Mouse (Mus musculus): ENCODE results near the gene Prelid1.
A peak's percentile ranks its signal among the peaks of the same experiment; 100 is the strongest.

Gene Prelid1

GRCm38 (mm10) chr13:55319931-55320533 is at the start of gene Prelid1:
TSS of gene Prelid1 (plus strand) at chr13:55320500.
- DNase-seq (ENCODE audit: low spot score in 2 of 2), result no peak

GRCm38 (mm10) chr13:55277203-55277602 is 43.1 kb upstream of the Prelid1 start:
- no peak for DNase-seq (ENCODE audit: low spot score in 2 of 2)

- no peak for DNase-seq (ENCODE audit: low spot score in 2 of 2)
These were observed 42.7 kb upstream of the Prelid1 start for GRCm38 (mm10) chr13:55277646-55278045.

- no peak for DNase-seq (ENCODE audit: low spot score in 2 of 2)
These were observed 31.4 kb upstream of the Prelid1 start for GRCm38 (mm10) chr13:55288854-55289253.

- DNase-seq (ENCODE audit: low spot score in 2 of 2), result no peak
These were observed 23.5 kb upstream of the Prelid1 start for GRCm38 (mm10) chr13:55296760-55297159.

- no peak for DNase-seq (ENCODE audit: low spot score in 2 of 2)
These were observed 19.4 kb upstream of the Prelid1 start for GRCm38 (mm10) chr13:55300913-55301312.

GRCm38 (mm10) chr13:55312028-55312630 is 8.2 kb upstream of the Prelid1 start:
- no peak for DNase-seq (ENCODE audit: low spot score in 2 of 2)

GRCm38 (mm10) chr13:55313051-55313450 is 7.2 kb upstream of the Prelid1 start:
- no peak for DNase-seq (ENCODE audit: low spot score in 2 of 2)

GRCm38 (mm10) chr13:55314891-55315412 is 5.3 kb upstream of the Prelid1 start:
- DNase-seq (ENCODE audit: low spot score in 2 of 2), result no peak

- no peak for DNase-seq (ENCODE audit: low spot score in 2 of 2)
These were observed 1.9 kb upstream of the Prelid1 start for GRCm38 (mm10) chr13:55318351-55318750.

GRCm38 (mm10) chr13:55321434-55322129 is 1.3 kb downstream of the Prelid1 start, which contains the start of gene Rab24:
TSS of gene Rab24 (minus strand) at chr13:55321946.
- DNase-seq (ENCODE audit: low spot score in 2 of 2), result peak; percentile 76 to 84

GRCm38 (mm10) chr13:55322130-55322825 is 2.0 kb downstream of the Prelid1 start:
- no peak for DNase-seq (ENCODE audit: low spot score in 2 of 2)

- DNase-seq (ENCODE audit: low spot score in 2 of 2), result no peak
These were observed 5.3 kb downstream of the Prelid1 start for GRCm38 (mm10) chr13:55325596-55325995.

- DNase-seq (ENCODE audit: low spot score in 2 of 2), result no peak
These were observed 6.9 kb downstream of the Prelid1 start for GRCm38 (mm10) chr13:55327169-55327568.

GRCm38 (mm10) chr13:55327633-55328032 is 7.3 kb downstream of the Prelid1 start:
- peak; percentile 87 to 91 for DNase-seq (ENCODE audit: low spot score in 2 of 2)

GRCm38 (mm10) chr13:55328171-55328570 is 7.9 kb downstream of the Prelid1 start:
- no peak for DNase-seq (ENCODE audit: low spot score in 2 of 2)

- DNase-seq (ENCODE audit: low spot score in 2 of 2), result no peak
These were observed 8.3 kb downstream of the Prelid1 start for GRCm38 (mm10) chr13:55328641-55329040.

- peak in 1 of 2 experiments; percentile 15 for DNase-seq (ENCODE audit: low spot score in 2 of 2)
These were observed 8.9 kb downstream of the Prelid1 start for GRCm38 (mm10) chr13:55329109-55329682.

- peak; percentile 77 to 84 for DNase-seq (ENCODE audit: low spot score in 2 of 2)
These were observed 9.6 kb downstream of the Prelid1 start, which contains the start of gene Mxd3 for GRCm38 (mm10) chr13:55329683-55330566. TSS of gene Mxd3 (minus strand) at chr13:55329823.

GRCm38 (mm10) chr13:55330567-55331400 is 10.5 kb downstream of the Prelid1 start:
- DNase-seq (ENCODE audit: low spot score in 2 of 2), result no peak

All from natural killer cell, adult 2 months (primary cell).